Mouse (Mus musculus): ENCODE measurements around the gene Atg10. TPM values are rescaled to one million over a fixed set of nuclear protein-coding genes. Genes with fewer than 3 reads are reported as not detected.

Atg10 gene
- polyA plus RNA-seq, 1 experiment from 2014 or later = 17.3 TPM

GRCm38 (mm10) chr13:91039201-91039807, 184.5 kb downstream of the Atg10 start:
- Histone ChIP-seq H3K9me3 (ENCODE audit: control insufficient read depth, low read length) (no peaks in the 10 kb centered on the region), H3K4me1 (replicated peaks; ENCODE audit: control insufficient read depth, insufficient read depth, low read length) (no peaks in the 10 kb centered on the region), H3K27me3 (ENCODE audit: control insufficient read depth, insufficient read depth, low read length) (no peaks in the 10 kb centered on the region), H3K4me3 (ENCODE audit: low read depth, low read length) (no peak overlapping the region), H3K36me3 (ENCODE audit: control insufficient read depth, insufficient read depth, low read length) (no peaks in the 10 kb centered on the region), H3K27ac (ENCODE audit: low read depth, low read length) (no peak overlapping the region), H3K9ac (ENCODE audit: low read depth, low read length) (no peak overlapping the region), H3K4me2 (replicated peaks; ENCODE audit: low read depth, low read length) (no peak overlapping the region)
- 63% methylated on average over 11 of the region's 11 CpGs for WGBS
- DNase-seq (ENCODE audit: low spot score) (peak; percentile 23), ATAC-seq (ENCODE audit: low FRiP score) (peak; percentile 75; the same call in 1 of the 2 replicates)

GRCm38 (mm10) chr13:91038636-91039035, 185.1 kb downstream of the Atg10 start:
- H3K9me3 ChIP-seq (ENCODE audit: control insufficient read depth, low read length) = no peaks in the 10 kb centered on the region
- H3K27me3 ChIP-seq (ENCODE audit: control insufficient read depth, insufficient read depth, low read length) = no peaks in the 10 kb centered on the region
- no peak overlapping the region for H3K27ac ChIP-seq (ENCODE audit: low read depth, low read length)
- ATAC-seq (ENCODE audit: low FRiP score) (no peak), DNase-seq (ENCODE audit: low spot score) (no peak)
- 78% methylated on average over 5 of the region's 5 CpGs for WGBS
- no peak overlapping the region for H3K4me2 ChIP-seq (replicated peaks; ENCODE audit: low read depth, low read length)
- no peak overlapping the region for H3K4me3 ChIP-seq (ENCODE audit: low read depth, low read length)
- no peaks in the 10 kb centered on the region for H3K36me3 ChIP-seq (ENCODE audit: control insufficient read depth, insufficient read depth, low read length)
- H3K9ac ChIP-seq (ENCODE audit: low read depth, low read length) = no peak overlapping the region
- H3K4me1 ChIP-seq (replicated peaks; ENCODE audit: control insufficient read depth, insufficient read depth, low read length) = no peaks in the 10 kb centered on the region

GRCm38 (mm10) chr13:91038034-91038433, 185.7 kb downstream of the Atg10 start:
- no peaks in the 10 kb centered on the region for H3K9me3 ChIP-seq (ENCODE audit: control insufficient read depth, low read length)
- DNase-seq (ENCODE audit: low spot score) = no peak
- no peaks in the 10 kb centered on the region for H3K36me3 ChIP-seq (ENCODE audit: control insufficient read depth, insufficient read depth, low read length)
- no peak overlapping the region for H3K4me3 ChIP-seq (ENCODE audit: low read depth, low read length)
- H3K4me1 ChIP-seq (replicated peaks; ENCODE audit: control insufficient read depth, insufficient read depth, low read length) = no peaks in the 10 kb centered on the region
- no peak overlapping the region for H3K4me2 ChIP-seq (replicated peaks; ENCODE audit: low read depth, low read length)
- no peak overlapping the region for H3K9ac ChIP-seq (ENCODE audit: low read depth, low read length)
- 88% methylated on average over 3 of the region's 3 CpGs for WGBS
- H3K27ac ChIP-seq (ENCODE audit: low read depth, low read length) = no peak overlapping the region
- H3K27me3 ChIP-seq (ENCODE audit: control insufficient read depth, insufficient read depth, low read length) = no peaks in the 10 kb centered on the region
- no peak for ATAC-seq (ENCODE audit: low FRiP score)

GRCm38 (mm10) chr13:91037405-91037804, 186.4 kb downstream of the Atg10 start:
- Histone ChIP-seq H3K27ac (ENCODE audit: low read depth, low read length) (no peak overlapping the region), H3K9ac (ENCODE audit: low read depth, low read length) (no peak overlapping the region), H3K9me3 (ENCODE audit: control insufficient read depth, low read length) (no peaks in the 10 kb centered on the region), H3K4me3 (ENCODE audit: low read depth, low read length) (no peak overlapping the region), H3K4me2 (replicated peaks; ENCODE audit: low read depth, low read length) (no peak overlapping the region), H3K4me1 (replicated peaks; ENCODE audit: control insufficient read depth, insufficient read depth, low read length) (no peaks in the 10 kb centered on the region), H3K36me3 (ENCODE audit: control insufficient read depth, insufficient read depth, low read length) (no peaks in the 10 kb centered on the region), H3K27me3 (ENCODE audit: control insufficient read depth, insufficient read depth, low read length) (no peaks in the 10 kb centered on the region)
- ATAC-seq (ENCODE audit: low FRiP score) (no peak), DNase-seq (ENCODE audit: low spot score) (no peak)
- 91% methylated on average over 6 of the region's 6 CpGs for WGBS

- Histone ChIP-seq H3K9me3 (ENCODE audit: control insufficient read depth, low read length) (no peaks in the 10 kb centered on the region), H3K4me3 (ENCODE audit: low read depth, low read length) (no peak overlapping the region), H3K9ac (ENCODE audit: low read depth, low read length) (no peak overlapping the region), H3K4me1 (replicated peaks; ENCODE audit: control insufficient read depth, insufficient read depth, low read length) (no peaks in the 10 kb centered on the region), H3K4me2 (replicated peaks; ENCODE audit: low read depth, low read length) (no peak overlapping the region), H3K36me3 (ENCODE audit: control insufficient read depth, insufficient read depth, low read length) (no peaks in the 10 kb centered on the region), H3K27ac (ENCODE audit: low read depth, low read length) (no peak overlapping the region), H3K27me3 (ENCODE audit: control insufficient read depth, insufficient read depth, low read length) (no peaks in the 10 kb centered on the region)
- 91% methylated on average over 2 of the region's 2 CpGs for WGBS
- ATAC-seq (ENCODE audit: low FRiP score) = no peak
- DNase-seq (ENCODE audit: low spot score) = no peak
Observed at GRCm38 (mm10) chr13:91031836-91032235, 191.9 kb downstream of the Atg10 start.

- Histone ChIP-seq H3K9me3 (ENCODE audit: control insufficient read depth, low read length) (no peaks in the 10 kb centered on the region), H3K4me3 (ENCODE audit: low read depth, low read length) (no peak overlapping the region), H3K4me2 (replicated peaks; ENCODE audit: low read depth, low read length) (no peak overlapping the region), H3K36me3 (ENCODE audit: control insufficient read depth, insufficient read depth, low read length) (no peaks in the 10 kb centered on the region), H3K9ac (ENCODE audit: low read depth, low read length) (no peak overlapping the region), H3K27ac (ENCODE audit: low read depth, low read length) (no peak overlapping the region), H3K4me1 (replicated peaks; ENCODE audit: control insufficient read depth, insufficient read depth, low read length) (no peaks in the 10 kb centered on the region), H3K27me3 (ENCODE audit: control insufficient read depth, insufficient read depth, low read length) (no peaks in the 10 kb centered on the region)
- WGBS = 92% methylated on average over 9 of the region's 9 CpGs
- DNase-seq (ENCODE audit: low spot score) = no peak
- ATAC-seq (ENCODE audit: low FRiP score) = no peak
Observed at GRCm38 (mm10) chr13:91023447-91023846, 200.3 kb downstream of the Atg10 start.

- Histone ChIP-seq H3K36me3 (ENCODE audit: control insufficient read depth, insufficient read depth, low read length) (no peaks in the 10 kb centered on the region), H3K4me3 (ENCODE audit: low read depth, low read length) (no peak overlapping the region), H3K9me3 (ENCODE audit: control insufficient read depth, low read length) (no peaks in the 10 kb centered on the region), H3K27me3 (ENCODE audit: control insufficient read depth, insufficient read depth, low read length) (no peaks in the 10 kb centered on the region), H3K9ac (ENCODE audit: low read depth, low read length) (no peak overlapping the region), H3K27ac (ENCODE audit: low read depth, low read length) (no peak overlapping the region), H3K4me1 (replicated peaks; ENCODE audit: control insufficient read depth, insufficient read depth, low read length) (no peaks in the 10 kb centered on the region), H3K4me2 (replicated peaks; ENCODE audit: low read depth, low read length) (no peak overlapping the region)
- WGBS = 69% methylated on average over 3 of the region's 3 CpGs
- no peak for DNase-seq (ENCODE audit: low spot score)
- ATAC-seq (ENCODE audit: low FRiP score) = no peak
Observed at GRCm38 (mm10) chr13:91011851-91012250, 211.9 kb downstream of the Atg10 start.

GRCm38 (mm10) chr13:90995034-90995629, 228.6 kb downstream of the Atg10 start:
- Histone ChIP-seq H3K9me3 (ENCODE audit: control insufficient read depth, low read length) (no peaks in the 10 kb centered on the region), H3K4me1 (replicated peaks; ENCODE audit: control insufficient read depth, insufficient read depth, low read length) (no peaks in the 10 kb centered on the region), H3K36me3 (ENCODE audit: control insufficient read depth, insufficient read depth, low read length) (no peaks in the 10 kb centered on the region), H3K4me3 (ENCODE audit: low read depth, low read length) (no peak overlapping the region), H3K27ac (ENCODE audit: low read depth, low read length) (no peak overlapping the region), H3K4me2 (replicated peaks; ENCODE audit: low read depth, low read length) (no peak overlapping the region), H3K27me3 (ENCODE audit: control insufficient read depth, insufficient read depth, low read length) (no peaks in the 10 kb centered on the region), H3K9ac (ENCODE audit: low read depth, low read length) (no peak overlapping the region)
- 90% methylated on average over 2 of the region's 2 CpGs for WGBS
- no peak for ATAC-seq (ENCODE audit: low FRiP score)
- no peak for DNase-seq (ENCODE audit: low spot score)

- no peak for ATAC-seq (ENCODE audit: low FRiP score)
- DNase-seq (ENCODE audit: low spot score) = no peak
Observed at GRCm38 (mm10) chr13:90993602-90994001, 230.2 kb downstream of the Atg10 start.

More at GRCm38 (mm10) chr13:90993602-90994001, 230.2 kb downstream of the Atg10 start:
- Histone ChIP-seq H3K9me3 (ENCODE audit: control insufficient read depth, low read length) (no peaks in the 10 kb centered on the region), H3K27ac (ENCODE audit: low read depth, low read length) (no peak overlapping the region), H3K27me3 (ENCODE audit: control insufficient read depth, insufficient read depth, low read length) (no peaks in the 10 kb centered on the region), H3K4me3 (ENCODE audit: low read depth, low read length) (no peak overlapping the region), H3K4me1 (replicated peaks; ENCODE audit: control insufficient read depth, insufficient read depth, low read length) (no peaks in the 10 kb centered on the region), H3K36me3 (ENCODE audit: control insufficient read depth, insufficient read depth, low read length) (no peaks in the 10 kb centered on the region), H3K4me2 (replicated peaks; ENCODE audit: low read depth, low read length) (no peak overlapping the region), H3K9ac (ENCODE audit: low read depth, low read length) (no peak overlapping the region)
- WGBS = 85% methylated on average over 13 of the region's 13 CpGs
